Mouse (Mus musculus) liver, postnatal 0 days (tissue): ENCODE measurements around the gene Capn10. TPM values are rescaled to one million over a fixed set of nuclear protein-coding genes. Genes with fewer than 3 reads are reported as not detected.

Experiments used
- ATAC-seq: fragments of 200-750 bp; cut with Nextera tagmentation; 2 replicates; pipeline ENCODE4 v1.8.0; 2017; ENCODE audit warnings: mild to moderate bottlenecking, moderate library complexity
- DNase-seq: peaks from one replicate; pipeline ENCODE4 v3.0.0-alpha.2; 2016
- H3K27ac ChIP-seq: fragments of 300-500 bp; sonication (generic); 2 replicates; pipeline ENCODE4 v1.5.1; 2014; ENCODE audit warnings: antibody characterized with exemption, moderate library complexity, mild to moderate bottlenecking, low read depth
- H3K27me3 ChIP-seq: fragments of 300-500 bp; sonication (generic); 2 replicates; pipeline ENCODE4 v1.6.1; 2014; ENCODE audit warnings: low read length, control low read depth, mixed read lengths; ENCODE audit not compliant: insufficient read depth
- H3K36me3 ChIP-seq: fragments of 300-500 bp; sonication (generic); replicated peaks from 2 replicates; pipeline ENCODE4 v1.6.1; 2014; ENCODE audit warnings: mild to moderate bottlenecking, control low read depth, low read length, moderate library complexity, mixed read lengths; ENCODE audit not compliant: insufficient read depth
- H3K4me1 ChIP-seq: fragments of 300-500 bp; sonication (generic); 2 replicates; pipeline ENCODE4 v1.6.1; 2014; ENCODE audit warnings: antibody characterized with exemption, mild to moderate bottlenecking, control low read depth; ENCODE audit not compliant: insufficient read depth
- H3K4me2 ChIP-seq: fragments of 300-500 bp; sonication (generic); 2 replicates; pipeline ENCODE4 v1.6.1; 2014; ENCODE audit warnings: low read depth, mild to moderate bottlenecking, low read length, moderate library complexity, mixed read lengths
- H3K4me3 ChIP-seq: fragments of 300-500 bp; sonication (generic); 2 replicates; pipeline ENCODE4 v1.5.1; 2014; ENCODE audit warnings: low read depth, low read length
- H3K9ac ChIP-seq: fragments of 300-500 bp; sonication (generic); replicated peaks from 2 replicates; pipeline ENCODE4 v1.6.1; 2014; ENCODE audit warnings: mild to moderate bottlenecking, moderate library complexity
- H3K9me3 ChIP-seq: fragments of 300-500 bp; sonication (generic); 2 replicates; pipeline ENCODE4 v1.6.1; 2016; ENCODE audit warnings: mild to moderate bottlenecking, control low read depth, low read length, mixed read lengths
- CTCF ChIP-seq: sonication (generic); IDR thresholded peaks from 2 replicates; pipeline ENCODE4 v1.5.1; 2016; ENCODE audit warnings: antibody characterized with exemption, low read depth
- EP300 ChIP-seq: IDR thresholded peaks from 2 replicates; pipeline ENCODE4 v1.6.1; 2016; ENCODE audit warnings: antibody characterized with exemption, low read depth, mild to moderate bottlenecking
- WGBS: fragments of 180-500 bp; shearing (Covaris S2); extraction: QIAGEN DNeasy Blood & Tissue Kit; methylation state at CpG from one replicate; pipeline ENCODE4 v1.1.7; 2014; ENCODE audit not compliant: insufficient replicate concordance; 5-methylcytosine and 5-hydroxymethylcytosine counted together
- polyA plus RNA-seq: library from polyadenylated mRNA; unstranded; fragments of >200 nt; fragmentation: Nextera tagmentation; extraction: Ambion mirVana; gene quantifications from 2 replicates; pipeline ENCODE4 v1.2.1, GENCODE M21; 2015

Capn10 gene
- polyA plus RNA-seq, 1 experiment from 2014 or later: 25.8 TPM

DNA sequence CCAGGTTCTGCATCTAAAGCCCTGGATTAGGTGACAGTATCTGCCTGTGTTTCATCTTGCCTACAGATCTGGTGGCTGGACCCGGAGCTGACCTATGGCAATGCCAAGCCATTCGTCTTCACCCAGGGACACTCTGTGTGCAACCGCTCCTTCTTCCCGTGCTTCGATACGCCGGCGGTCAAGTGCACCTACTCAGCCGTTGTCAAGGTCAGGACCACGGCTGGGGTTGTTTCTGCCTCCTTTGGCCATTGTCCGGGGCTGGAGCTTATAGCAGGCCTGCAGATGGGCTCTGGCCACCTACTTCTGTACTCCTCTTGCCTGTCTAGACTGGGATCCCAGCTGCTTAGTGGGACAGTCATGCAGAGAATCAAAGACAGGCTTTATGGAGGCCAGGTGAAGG is 19.2 kb upstream of the Capn10 start:
- Histone ChIP-seq H3K4me1 (peaks cover 17% of the 10 kb centered on the region), H3K4me3 (no peak overlapping the region), H3K27ac (no peak overlapping the region), H3K4me2 (no peak overlapping the region), H3K9me3 (no peaks in the 10 kb centered on the region), H3K27me3 (no peaks in the 10 kb centered on the region), H3K9ac (no peak overlapping the region), H3K36me3 (peaks cover 54% of the 10 kb centered on the region)
- DNase-seq (no peak), ATAC-seq (no peak)
- 90% methylated on average over 11 of the region's 11 CpGs for WGBS
- TF ChIP-seq EP300 (no peak), CTCF (no peak)

DNA sequence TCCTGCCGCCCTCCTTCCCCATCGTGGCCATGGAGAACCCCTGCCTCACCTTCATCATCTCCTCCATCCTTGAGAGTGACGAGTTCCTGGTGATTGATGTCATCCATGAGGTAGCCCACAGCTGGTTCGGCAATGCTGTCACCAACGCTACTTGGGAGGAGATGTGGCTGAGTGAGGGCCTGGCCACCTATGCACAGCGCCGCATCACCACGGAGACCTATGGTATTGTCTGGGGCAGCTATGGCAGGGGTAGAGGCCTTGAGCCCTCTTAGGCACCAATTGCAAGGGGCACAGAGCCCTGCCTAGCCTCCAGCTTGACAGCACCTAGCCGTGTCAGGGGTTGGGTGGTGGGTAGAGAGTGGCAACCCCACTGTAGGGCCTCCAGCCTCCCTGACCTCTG is 17.5 kb upstream of the Capn10 start:
- TF ChIP-seq EP300: no peak
- TF ChIP-seq CTCF: no peak
- Histone ChIP-seq H3K9me3 (no peaks in the 10 kb centered on the region), H3K4me2 (no peak overlapping the region), H3K4me3 (no peak overlapping the region), H3K27ac (no peak overlapping the region), H3K36me3 (peaks cover 62% of the 10 kb centered on the region), H3K4me1 (peaks cover 11% of the 10 kb centered on the region), H3K27me3 (no peaks in the 10 kb centered on the region), H3K9ac (no peak overlapping the region)
- no peak for DNase-seq
- WGBS: 90% methylated on average over 9 of the region's 9 CpGs
- ATAC-seq: no peak

DNA sequence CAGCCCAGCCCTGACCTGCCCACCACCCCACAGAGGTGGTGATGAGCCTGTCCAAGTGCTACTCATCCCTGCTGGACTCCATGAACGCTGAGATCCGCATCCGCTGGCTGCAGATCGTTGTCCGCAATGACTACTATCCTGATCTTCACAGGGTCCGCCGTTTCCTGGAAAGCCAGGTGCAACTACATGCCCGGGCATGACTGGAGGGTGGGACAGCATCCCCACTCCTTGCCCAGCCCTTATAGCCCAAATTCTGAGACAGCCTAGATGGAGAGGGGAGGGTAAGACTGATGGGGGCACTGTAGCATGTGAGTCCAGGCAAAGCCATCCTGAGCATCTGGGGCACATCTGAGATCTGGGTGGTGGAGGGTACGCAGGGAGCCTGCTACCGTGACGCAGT is 15.0 kb upstream of the Capn10 start:
- TF ChIP-seq CTCF (no peak), EP300 (no peak)
- no peaks in the 10 kb centered on the region; the same call in 1 of the 2 replicates for H3K4me1 ChIP-seq
- no peak overlapping the region for H3K27ac ChIP-seq
- no peak overlapping the region for H3K4me3 ChIP-seq
- no peak for ATAC-seq
- no peak for DNase-seq
- no peak overlapping the region for H3K9ac ChIP-seq
- no peaks in the 10 kb centered on the region for H3K27me3 ChIP-seq
- WGBS: 90% methylated on average over 11 of the region's 11 CpGs
- peaks cover 59% of the 10 kb centered on the region for H3K36me3 ChIP-seq
- H3K9me3 ChIP-seq: no peaks in the 10 kb centered on the region
- no peak overlapping the region for H3K4me2 ChIP-seq

DNA sequence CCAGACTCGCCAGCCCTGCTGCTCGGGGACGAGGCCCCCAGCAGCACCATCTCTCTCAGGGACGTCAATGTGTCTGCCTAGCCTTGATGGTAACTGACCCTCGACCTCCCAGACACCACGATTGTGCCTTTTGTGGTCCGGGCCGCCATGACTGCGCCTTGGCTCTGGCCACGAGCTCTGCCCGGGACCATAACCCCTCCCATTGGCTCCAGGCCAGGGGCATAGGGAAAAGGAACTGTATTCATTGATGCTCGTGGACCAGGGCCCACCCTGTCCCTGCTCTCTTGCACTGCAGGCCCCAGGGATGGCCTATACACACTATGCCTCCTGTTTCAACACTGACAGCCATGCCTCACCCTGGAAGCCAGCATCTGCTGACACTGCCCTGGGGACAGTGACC is 14.4 kb upstream of the Capn10 start:
- H3K9me3 ChIP-seq: no peaks in the 10 kb centered on the region
- H3K36me3 ChIP-seq: peaks cover 57% of the 10 kb centered on the region
- ATAC-seq (no peak; the same call in 1 of the 2 replicates), DNase-seq (no peak)
- no peaks in the 10 kb centered on the region; the same call in 1 of the 2 replicates for H3K4me1 ChIP-seq
- H3K27me3 ChIP-seq: no peaks in the 10 kb centered on the region
- no peak overlapping the region for H3K9ac ChIP-seq
- H3K4me3 ChIP-seq: no peak overlapping the region
- 72% methylated on average over 12 of the region's 12 CpGs for WGBS
- no peak overlapping the region for H3K27ac ChIP-seq
- H3K4me2 ChIP-seq: no peak overlapping the region
- TF ChIP-seq EP300: no peak
- no peak for TF ChIP-seq CTCF

DNA sequence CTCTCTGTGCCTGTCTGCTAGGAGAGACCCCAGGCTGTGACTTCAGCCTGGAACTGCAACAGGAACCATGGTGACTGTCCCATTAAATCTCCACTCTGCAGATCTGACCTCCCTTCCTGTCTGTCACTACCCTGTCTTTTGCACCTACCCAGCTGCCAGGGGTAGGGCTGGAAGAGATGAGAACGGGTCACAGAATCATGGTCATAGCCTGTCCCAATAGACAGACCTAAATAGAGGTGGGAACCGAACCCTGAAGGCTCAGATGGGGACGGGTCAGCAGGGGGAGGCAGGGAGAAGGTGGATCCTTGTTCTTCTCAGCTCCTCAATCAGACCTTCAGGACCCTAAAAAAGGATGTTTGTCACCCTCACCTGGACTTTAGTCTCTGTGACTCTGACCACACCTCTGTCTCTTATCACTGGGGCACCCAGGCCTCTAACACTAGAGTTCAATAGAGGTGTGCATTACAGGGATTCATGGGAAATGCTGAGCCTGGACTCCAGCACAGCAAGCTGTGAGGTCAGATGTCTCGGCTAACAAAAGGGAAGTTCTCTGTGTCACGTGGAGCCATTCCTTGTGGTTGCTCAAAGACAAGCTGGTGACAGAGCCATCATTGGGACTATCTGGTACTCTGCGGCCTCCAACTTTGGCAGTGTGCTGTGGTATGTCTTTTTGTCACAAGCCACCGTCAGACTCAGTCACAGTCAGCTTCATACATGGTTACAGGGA is 13.5 kb upstream of the Capn10 start:
- 49% methylated on average over 7 of the region's 7 CpGs for WGBS
- peak; percentile 78 for ATAC-seq
- H3K27ac ChIP-seq: 0 out of 2 replicates have a peak overlapping the region, but pooled peaks have one; percentile 49

DNA sequence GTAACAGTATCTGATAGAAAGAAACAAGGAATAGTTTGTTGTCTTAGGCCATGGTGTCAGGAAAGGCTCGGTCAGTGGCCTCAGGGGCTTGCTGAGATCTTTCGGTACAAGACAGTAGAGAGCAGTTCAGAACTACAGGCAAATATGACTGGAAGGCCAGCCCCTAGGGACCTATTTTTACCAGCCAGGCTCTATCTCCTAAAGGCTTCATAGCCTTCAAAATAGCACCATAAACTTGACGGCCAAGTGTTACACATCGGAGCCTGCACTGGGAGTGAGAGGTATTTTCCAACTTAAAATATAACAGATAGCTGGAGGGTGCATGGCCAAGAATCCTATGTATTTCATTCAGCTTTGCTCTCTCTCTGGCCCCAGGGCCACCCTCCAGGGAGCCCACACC is 12.7 kb upstream of the Capn10 start:
- WGBS: 93% methylated on average over 4 of the region's 4 CpGs
- Histone ChIP-seq H3K27me3 (no peaks in the 10 kb centered on the region), H3K36me3 (peaks cover 40% of the 10 kb centered on the region), H3K4me1 (no peaks in the 10 kb centered on the region; the same call in 1 of the 2 replicates), H3K9ac (no peak overlapping the region), H3K4me3 (no peak overlapping the region), H3K27ac (no peak overlapping the region), H3K4me2 (no peak overlapping the region), H3K9me3 (no peaks in the 10 kb centered on the region)
- no peak for ATAC-seq
- TF ChIP-seq CTCF (no peak), EP300 (no peak)
- no peak for DNase-seq

More for the DNA sequence above, 13.5 kb upstream of the Capn10 start:
- Histone ChIP-seq H3K4me2 (no peak overlapping the region), H3K27me3 (no peaks in the 10 kb centered on the region), H3K9ac (no peak overlapping the region), H3K4me3 (no peak overlapping the region), H3K4me1 (no peaks in the 10 kb centered on the region; the same call in 1 of the 2 replicates), H3K9me3 (no peaks in the 10 kb centered on the region), H3K36me3 (peaks cover 48% of the 10 kb centered on the region)
- TF ChIP-seq CTCF: no peak
- no peak for TF ChIP-seq EP300
- no peak for DNase-seq
